Comparison of ENCODE assay signal across 9 mouse cellular contexts in the genomic region with DNA sequence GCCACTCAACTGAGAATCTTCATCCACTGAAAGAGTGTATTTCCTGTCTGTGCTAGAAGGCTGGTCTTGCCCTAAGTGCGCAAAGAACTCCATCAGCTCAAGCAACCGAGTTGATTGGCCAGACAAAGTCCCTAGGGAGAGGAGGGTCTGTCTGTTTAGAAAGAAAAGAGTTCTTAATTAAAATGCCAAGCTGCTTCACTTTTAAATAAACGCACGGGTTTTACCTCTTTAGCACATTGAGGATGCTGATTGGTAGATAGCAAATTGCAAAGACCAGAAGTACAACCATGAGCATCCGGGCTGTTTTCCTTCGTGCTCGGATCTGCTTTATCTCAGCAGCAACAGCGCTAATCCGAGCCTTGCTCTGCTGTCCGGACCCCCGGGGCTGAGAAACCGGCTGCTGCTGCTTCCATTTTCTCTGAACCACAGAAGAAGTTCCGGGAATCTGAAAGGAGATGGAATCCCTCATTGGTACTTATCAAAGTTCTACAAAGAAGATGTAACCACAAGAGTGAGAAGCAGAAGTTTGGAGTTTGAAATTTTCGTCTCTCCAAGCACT. TPM values are rescaled to one million over a fixed set of nuclear protein-coding genes. Genes with fewer than 3 reads are reported as not detected.
DNase-seq lines count a peak whose midpoint lies in the region; ATAC-seq and TF ChIP-seq lines count a peak whose summit lies in the region.
"Had no signal": no experiment of that assay in that cellular context is flagged by ENCODE, and none has a peak within 500 bp of the region (broad histone marks: within the 10 kb centered on the region; RNA-seq: fewer than 3 reads in every experiment).

No protein-coding gene starts in this region.

- H3K27ac ChIP-seq in forebrain, embryonic 16.5 days (ENCODE audit: low read length) = no peak overlapping the region
- no peak overlapping the region for H3K27ac ChIP-seq in hindbrain, embryonic 16.5 days (ENCODE audit: low read depth, low read length)
- H3K27ac ChIP-seq in lung, postnatal 0 days (ENCODE audit: low read length) = peak overlapping the region; percentile 35; the same call in 1 of the 2 replicates
- H3K27ac ChIP-seq: macrophage had no signal

- no peaks in the 10 kb centered on the region for H3K9me3 ChIP-seq in forebrain, embryonic 16.5 days (ENCODE audit: control insufficient read depth, low read length)
- H3K9me3 ChIP-seq in hindbrain, embryonic 16.5 days (ENCODE audit: control insufficient read depth, low read length) = no peaks in the 10 kb centered on the region
- no peaks in the 10 kb centered on the region for H3K9me3 ChIP-seq in lung, postnatal 0 days (ENCODE audit: low read length)

- H3K4me3 ChIP-seq in lung, adult 2 months (replicated peaks; ENCODE audit: extremely low read depth, low read depth, low read length) = peak overlapping the region; percentile 54
- H3K4me3 ChIP-seq in forebrain, embryonic 16.5 days (replicated peaks; ENCODE audit: low read length) = peak overlapping the region; percentile 46
- peak overlapping the region; percentile 39 for H3K4me3 ChIP-seq in hindbrain, embryonic 16.5 days (ENCODE audit: low read length)
- peak overlapping the region; percentile 39 for H3K4me3 ChIP-seq in lung, postnatal 0 days (ENCODE audit: low read depth, low read length)

- H3K36me3 ChIP-seq in forebrain, embryonic 16.5 days (ENCODE audit: control insufficient read depth, insufficient read depth) = no peaks in the 10 kb centered on the region
- no peaks in the 10 kb centered on the region for H3K36me3 ChIP-seq in hindbrain, embryonic 16.5 days (ENCODE audit: control insufficient read depth, insufficient read depth, low read length)
- H3K36me3 ChIP-seq in lung, postnatal 0 days (ENCODE audit: insufficient read depth, low read length) = no peaks in the 10 kb centered on the region

- peak overlapping the region; percentile 81 for H3K4me2 ChIP-seq in forebrain, embryonic 16.5 days (ENCODE audit: low read length)
- peak overlapping the region; percentile 79 for H3K4me2 ChIP-seq in hindbrain, embryonic 16.5 days (ENCODE audit: low read length)
- peak overlapping the region; percentile 64 for H3K4me2 ChIP-seq in lung, postnatal 0 days (replicated peaks; ENCODE audit: low read depth, low read length)

- no peaks in the 10 kb centered on the region for H3K27me3 ChIP-seq in forebrain, embryonic 16.5 days (replicated peaks; ENCODE audit: control insufficient read depth, insufficient read depth, low read length)
- no peaks in the 10 kb centered on the region for H3K27me3 ChIP-seq in hindbrain, embryonic 16.5 days (replicated peaks; ENCODE audit: control insufficient read depth, insufficient read depth, low read length)
- H3K27me3 ChIP-seq in lung, postnatal 0 days (replicated peaks; ENCODE audit: insufficient read depth, low read length) = no peaks in the 10 kb centered on the region

- DNase-seq in lung, adult 2 months = peak; percentile 11
- DNase-seq in lung, postnatal 25 days (ENCODE audit: low spot score) = no peak
- peak; percentile 69 for DNase-seq in c-Kit-negative CD71-positive TER-119-positive erythroid progenitor cells, embryonic 14.5 days (ENCODE audit: low read depth, low spot score)
- DNase-seq in lung, postnatal 0 days (ENCODE audit: low spot score) = peak; percentile 22
- peak; percentile 4 for DNase-seq in retina, postnatal 7 days (ENCODE audit: low read depth, low spot score)
- DNase-seq in frontal cortex, postnatal 36 days (ENCODE audit: low spot score in 2 of 2) = no peak

- H3K9ac ChIP-seq in forebrain, embryonic 16.5 days (replicated peaks; ENCODE audit: low read depth, low read length) = peak overlapping the region; percentile 50
- 0 out of 2 replicates have a peak overlapping the region, but pooled peaks have one; percentile 43 for H3K9ac ChIP-seq in hindbrain, embryonic 16.5 days (ENCODE audit: low read depth, low read length)
- H3K9ac ChIP-seq in lung, postnatal 0 days (replicated peaks; ENCODE audit: low read depth) = no peak overlapping the region

- WGBS in lung, adult 2 months = 4% methylated on average over 14 of the region's 14 CpGs
- 2% methylated on average over 14 of the region's 14 CpGs for WGBS in forebrain, embryonic 16.5 days
- WGBS in hindbrain, embryonic 16.5 days = 4% methylated on average over 14 of the region's 14 CpGs
- WGBS in lung, postnatal 0 days = 3% methylated on average over 14 of the region's 14 CpGs

- ATAC-seq in forebrain, embryonic 16.5 days = peak; percentile 88
- peak; percentile 84 for ATAC-seq in hindbrain, embryonic 16.5 days
- peak; percentile 47 for ATAC-seq in lung, postnatal 0 days

- no peak for TF ChIP-seq POLR2A in lung, adult 2 months (IDR thresholded peaks at IDR 0.05; ENCODE audit: borderline replicate concordance, extremely low read depth, low read depth, low read length)

- no peak for TF ChIP-seq CTCF in lung, adult 2 months (IDR thresholded peaks at IDR 0.05; ENCODE audit: insufficient read depth, low read length)
- TF ChIP-seq CTCF in lung, postnatal 0 days (IDR thresholded peaks at IDR 0.05) = no peak

- no peak for TF ChIP-seq EP300 in lung, postnatal 0 days (IDR thresholded peaks at IDR 0.05)

- peaks cover 2% of the 10 kb centered on the region; the same call in 1 of the 2 replicates for H3K4me1 ChIP-seq in lung, adult 2 months (ENCODE audit: control insufficient read depth, insufficient read depth, low read length)
- peaks cover 3% of the 10 kb centered on the region; the same call in 1 of the 2 replicates for H3K4me1 ChIP-seq in forebrain, embryonic 16.5 days (replicated peaks; ENCODE audit: control insufficient read depth, insufficient read depth, low read length)
- peaks cover 2% of the 10 kb centered on the region; the same call in 1 of the 2 replicates for H3K4me1 ChIP-seq in hindbrain, embryonic 16.5 days (ENCODE audit: control insufficient read depth, insufficient read depth, low read depth, low read length)
- H3K4me1 ChIP-seq in lung, postnatal 0 days (ENCODE audit: insufficient read depth, low read depth, low read length) = no peaks in the 10 kb centered on the region

RNA-seq across cellular contexts. Expression of gene Gfral, which starts 22.6 kb away (rescaled TPM):
- polyA plus RNA-seq in lung, adult 2 months (2012; rRNA removed) = not detected in 2 replicates
- polyA plus RNA-seq in forebrain, embryonic 16.5 days (2015; fragmentation: Nextera tagmentation; extraction: Ambion mirVana) = not detected in 2 replicates
- polyA plus RNA-seq in hindbrain, embryonic 16.5 days (2015; fragmentation: Nextera tagmentation; extraction: Ambion mirVana) = not detected in 2 replicates
- not detected in 2 replicates for polyA plus RNA-seq in lung, postnatal 0 days (2015; fragmentation: Nextera tagmentation; extraction: Ambion mirVana)
- polyA plus RNA-seq: macrophage had no signal

Comparison
In these comparisons a context has a peak if more than half of its experiments do, and no peak if none do; other contexts are left out.
1. DNase-seq: peak in lung, adult 2 months (single experiment), c-Kit-negative CD71-positive TER-119-positive erythroid progenitor cells, embryonic 14.5 days (single experiment), lung, postnatal 0 days (single experiment) and retina, postnatal 7 days (single experiment); none in lung, postnatal 25 days (single experiment) and frontal cortex, postnatal 36 days (0 of 2).
2. Peak in every context shown above with its lines, with median percentiles within 50 percentile points of each other: H3K4me3 ChIP-seq, ATAC-seq and H3K4me2 ChIP-seq.